Mouse (Mus musculus) hematopoietic stem cell, adult 5-6 weeks (primary cell): ENCODE results near the gene Lpp. TPM values are rescaled to one million over a fixed set of nuclear protein-coding genes. Genes with fewer than 3 reads are reported as not detected.
A peak's percentile ranks its signal among the peaks of the same experiment; 100 is the strongest.

ENCODE experiments used
- ATAC-seq, 2 experiments: fragments of 125-278 bp in 1 of 2; replicated peaks in 1 of 2; 2 replicates each; pipeline ENCODE4 v1.8.0; 2016 to 2017; ENCODE audit warnings: inconsistent platforms in 2 of 2, mild to moderate bottlenecking in 2 of 2, moderate number of reproducible peaks in 2 of 2, low read depth in 1 of 2, moderate TSS enrichment in 1 of 2; ENCODE audit not compliant: low FRiP score in 2 of 2, poor library complexity in 2 of 2, severe bottlenecking in 2 of 2, insufficient read depth in 1 of 2, low TSS enrichment in 1 of 2
- total RNA-seq: library from RNA; stranded (forward); fragments of 172-1452, 232-1000 nt; gene quantifications from 2 replicates; pipeline ENCODE4 v1.2.3, GENCODE M21; 2017

Lpp gene
- total RNA-seq, 1 experiment from 2014 or later: 10.6 TPM

DNA sequence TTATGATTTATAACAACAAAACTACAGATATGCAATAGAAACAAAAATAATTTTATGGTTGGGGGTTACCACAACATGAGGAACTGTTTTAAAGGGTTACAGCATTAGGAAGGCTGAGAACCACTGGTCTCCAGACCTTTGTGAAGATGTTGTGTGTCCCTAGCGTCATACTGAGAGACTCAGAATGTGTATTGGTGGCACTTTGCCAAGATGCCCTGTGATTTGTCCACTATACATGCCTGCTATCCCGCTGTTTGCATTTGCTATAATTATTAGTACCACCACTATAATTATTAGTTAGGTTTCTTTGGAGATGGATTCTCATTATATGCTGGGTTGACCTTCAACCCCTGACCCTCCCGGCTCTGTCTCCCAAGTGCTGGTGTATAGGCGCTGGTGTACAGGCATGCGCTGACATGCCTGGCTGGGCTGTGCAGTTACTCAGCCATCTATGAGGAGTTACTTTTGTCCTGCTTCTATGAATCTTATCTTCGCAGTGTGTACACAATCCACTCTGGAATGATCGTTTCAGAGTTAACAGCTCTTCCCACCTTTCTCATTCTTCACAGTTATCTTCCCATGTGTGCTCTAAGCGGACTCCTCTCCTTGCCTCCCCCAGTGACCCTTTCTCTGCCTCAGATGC is 82.1 kb downstream of the Lpp start:
- no peak for ATAC-seq

DNA sequence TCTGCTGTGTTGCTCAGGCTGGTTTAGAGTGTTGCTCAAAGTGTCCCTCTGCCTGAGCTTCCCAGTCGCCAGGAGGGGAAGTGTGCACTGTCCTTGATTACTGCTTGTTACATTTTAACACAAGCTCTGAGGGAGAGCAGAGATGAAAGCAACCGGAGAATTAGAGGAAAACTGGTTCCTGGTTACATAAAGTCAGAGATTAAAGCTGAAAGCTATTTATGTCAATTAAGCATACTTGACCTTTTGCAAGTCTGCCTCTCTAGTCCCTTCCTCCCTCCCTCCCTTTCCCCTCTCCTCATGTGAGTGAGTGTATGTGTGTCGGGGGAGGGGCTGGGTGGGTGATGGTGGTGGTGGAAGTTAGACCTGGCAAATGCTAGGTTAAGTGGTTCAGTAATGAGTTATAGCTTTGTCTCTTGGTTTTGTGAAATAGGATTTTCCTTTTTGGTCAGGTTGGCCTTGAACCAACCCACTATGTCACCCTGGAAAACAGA is 83.6 kb downstream of the Lpp start:
- ATAC-seq: no peak

DNA sequence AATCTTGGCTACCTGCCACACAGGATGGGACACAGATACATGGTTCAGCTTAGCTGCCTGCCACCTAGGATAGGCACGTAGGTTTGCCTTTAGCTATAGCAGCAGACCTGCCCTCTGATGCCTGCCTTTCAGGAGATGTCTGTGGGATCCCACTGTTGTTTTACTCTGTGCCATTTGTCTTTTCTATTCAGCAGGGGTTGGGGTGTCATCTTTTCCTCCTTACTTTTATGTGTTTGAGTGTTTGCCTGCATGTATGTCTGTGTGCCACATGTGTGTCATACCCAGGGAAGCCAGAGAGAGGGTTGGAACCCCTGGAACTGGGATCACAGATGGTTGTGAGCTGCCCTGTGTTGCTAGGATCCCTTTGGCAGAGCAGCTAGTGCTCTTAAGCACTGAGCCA is 84.7 kb downstream of the Lpp start:
- ATAC-seq: no peak

DNA sequence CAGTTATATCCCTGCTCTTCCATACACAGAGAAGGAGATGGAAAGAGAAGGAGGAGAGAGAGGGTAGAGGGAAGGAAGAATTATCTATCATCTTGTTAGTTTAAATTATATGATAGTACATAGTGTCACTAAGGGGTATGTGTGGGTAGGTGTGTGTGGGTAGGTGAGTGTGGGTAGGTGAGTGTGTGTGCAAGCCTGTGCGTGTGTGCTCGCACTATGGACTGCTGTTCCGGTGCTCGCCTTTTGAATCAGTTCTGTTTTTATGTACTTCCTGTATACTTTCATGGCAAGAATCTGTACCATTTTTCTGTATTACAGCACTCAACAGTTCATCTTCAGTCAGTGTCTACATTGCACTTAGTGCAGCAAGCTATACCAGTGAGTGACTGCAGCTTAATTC is 85.5 kb downstream of the Lpp start:
- no peak for ATAC-seq

DNA sequence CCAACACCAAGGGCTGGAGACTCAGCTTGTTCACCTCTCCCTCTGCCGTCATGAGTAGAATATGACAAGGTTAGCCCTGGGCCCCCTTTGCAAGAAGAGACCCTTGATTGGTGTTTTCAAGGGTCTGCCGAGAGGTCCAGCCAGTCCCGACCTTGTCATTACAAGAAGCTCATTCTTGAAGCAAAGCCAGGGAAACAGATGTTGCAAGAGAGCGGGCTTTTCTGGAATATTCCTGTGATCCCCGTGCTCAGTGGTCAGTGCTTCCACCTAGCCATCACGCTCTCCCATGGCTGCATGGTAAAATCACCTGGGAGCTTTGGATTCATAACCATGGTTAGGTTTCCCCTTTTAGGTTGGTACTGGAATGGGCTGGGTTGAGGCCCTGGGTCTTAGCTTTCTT is 89.3 kb downstream of the Lpp start:
- no peak for ATAC-seq

DNA sequence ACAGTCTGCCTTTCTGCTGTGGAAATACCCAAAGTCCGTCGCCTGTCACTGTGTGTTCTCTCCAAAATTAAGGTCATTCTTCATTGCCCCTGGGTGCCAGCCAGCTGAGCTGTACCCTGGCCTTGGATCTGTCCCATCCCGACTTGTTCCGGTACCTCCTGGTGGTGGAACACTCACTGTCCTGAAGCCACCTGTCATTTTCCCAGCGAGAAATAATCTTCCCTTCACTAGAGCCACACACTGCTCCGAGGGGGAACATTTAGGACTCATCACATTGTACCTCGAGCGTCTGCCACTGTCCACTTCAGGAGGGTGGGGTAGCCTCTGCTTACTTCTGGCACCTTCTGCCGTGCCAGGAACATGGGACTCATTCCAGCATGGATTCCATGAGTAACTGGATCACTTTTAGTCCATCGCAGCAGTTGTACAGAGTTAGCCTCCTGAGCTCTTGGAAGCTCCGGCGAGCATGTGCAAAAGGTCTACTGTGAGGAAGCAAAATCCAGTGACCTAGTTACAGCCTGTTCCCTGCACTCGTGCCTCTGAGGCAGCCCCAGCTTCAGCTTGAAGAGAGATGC is 90.3 kb downstream of the Lpp start:
- no peak for ATAC-seq

DNA sequence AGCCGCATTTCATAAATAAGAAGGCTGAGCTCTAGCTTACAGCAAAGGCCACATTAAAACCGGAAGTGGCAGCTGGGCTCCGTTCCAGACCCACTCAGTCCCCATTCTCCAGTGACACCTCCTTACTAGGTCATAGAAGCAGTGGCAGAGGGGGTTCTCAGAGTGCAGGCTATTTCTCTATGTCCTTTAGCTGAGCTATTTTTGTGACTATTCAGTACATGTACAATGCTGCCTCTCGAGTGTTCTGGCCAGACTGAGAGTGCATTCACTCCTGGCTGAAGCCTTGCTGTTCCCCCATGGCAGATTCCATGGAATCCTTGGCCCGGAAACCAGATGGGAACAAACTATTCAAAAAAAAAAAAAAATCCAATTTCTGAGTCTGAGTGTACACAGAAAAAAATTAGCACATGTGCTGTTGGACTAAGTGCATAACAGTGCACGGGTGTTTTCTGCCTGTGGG is 94.5 kb downstream of the Lpp start:
- peak; percentile 51 to 53; a peak in 3 of 4 replicates for ATAC-seq

DNA sequence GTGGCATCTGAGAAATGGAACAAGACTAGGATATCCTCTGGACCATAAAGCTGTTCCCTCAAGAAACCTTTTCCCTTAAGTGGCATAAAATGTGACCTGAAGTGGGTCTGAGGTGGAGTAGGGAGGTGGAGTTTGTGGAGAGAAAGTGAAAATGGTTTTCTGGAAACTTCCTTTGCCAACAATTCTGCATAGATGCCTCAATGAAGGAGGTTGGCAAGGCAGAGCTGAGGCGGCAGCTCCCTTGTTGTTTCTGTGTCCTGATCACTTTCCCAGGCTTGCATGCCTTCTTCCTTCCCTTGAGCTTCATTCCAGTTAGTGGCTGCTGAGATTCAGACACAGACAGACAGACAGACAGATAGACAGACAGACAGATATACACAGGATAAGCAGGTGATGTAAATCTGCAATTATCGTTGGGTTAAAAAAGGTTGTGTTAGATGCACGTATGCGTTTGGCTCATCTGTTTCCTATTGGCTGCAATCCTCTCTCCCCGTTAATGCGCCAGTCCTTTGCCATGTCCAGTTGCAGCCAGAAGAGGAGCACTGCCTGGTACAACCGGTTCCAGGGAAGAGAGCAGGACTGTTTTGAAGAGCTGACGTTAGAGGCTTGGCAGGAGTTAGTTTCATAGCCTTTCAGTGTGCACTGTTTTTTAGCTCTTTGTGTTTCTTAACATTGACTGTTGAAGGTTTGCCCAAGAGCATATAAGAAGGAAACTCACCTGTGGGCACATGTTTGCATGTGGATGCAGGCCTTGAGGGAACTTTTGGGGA is 96.4 kb downstream of the Lpp start:
- no peak for ATAC-seq

DNA sequence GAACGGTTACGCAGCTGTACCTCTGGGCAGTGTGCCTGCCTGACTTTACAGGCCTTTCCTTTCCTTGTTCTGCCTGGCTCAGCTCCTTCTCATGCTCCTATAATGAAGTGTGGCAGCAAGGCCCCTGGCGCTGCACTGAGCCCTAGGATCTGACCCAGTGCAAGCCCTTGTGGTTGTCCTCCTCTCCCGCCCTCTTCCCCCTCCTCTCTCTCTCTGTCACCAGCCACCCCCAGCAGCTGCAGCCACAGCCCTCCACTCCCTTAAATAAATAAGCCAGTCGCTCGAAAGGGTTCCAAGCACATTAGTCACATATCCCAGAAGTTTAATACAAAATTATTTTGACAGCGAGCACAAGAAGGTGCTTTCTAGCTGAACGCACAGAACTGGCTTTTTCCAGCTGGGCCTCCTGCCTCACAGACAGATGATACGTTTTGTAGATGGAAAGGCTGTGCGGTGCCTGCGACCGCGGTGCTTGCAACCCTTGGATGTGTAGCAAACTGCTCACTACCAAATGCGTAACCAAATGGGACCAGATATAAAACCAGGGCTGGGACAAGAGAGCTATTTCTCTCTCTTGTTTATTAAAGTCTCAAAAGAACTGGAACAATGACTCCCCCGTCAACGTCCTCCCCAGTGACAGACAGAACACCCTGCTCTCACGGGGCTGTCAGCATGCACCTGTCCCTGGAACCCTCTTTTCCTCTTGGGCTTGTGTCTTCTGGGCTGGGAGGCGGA is 97.6 kb downstream of the Lpp start:
- 0 out of 4 replicates have a peak, but pooled peaks of 1 of the 2 experiments have one; percentile 42 for ATAC-seq

DNA sequence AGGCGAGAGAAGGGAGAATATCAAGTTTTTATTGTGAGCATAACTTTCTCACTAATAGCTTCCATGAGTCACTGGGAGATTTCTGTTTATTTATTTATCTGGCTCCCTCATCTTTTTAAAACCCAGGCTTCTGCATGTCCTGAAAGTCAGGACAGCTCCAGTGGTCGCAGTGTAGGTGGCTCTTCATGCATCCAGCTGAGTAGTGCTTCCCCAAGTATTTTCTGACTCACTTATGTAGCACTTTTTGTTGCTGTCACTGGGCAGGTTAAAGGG is 98.1 kb downstream of the Lpp start:
- no peak for ATAC-seq

DNA sequence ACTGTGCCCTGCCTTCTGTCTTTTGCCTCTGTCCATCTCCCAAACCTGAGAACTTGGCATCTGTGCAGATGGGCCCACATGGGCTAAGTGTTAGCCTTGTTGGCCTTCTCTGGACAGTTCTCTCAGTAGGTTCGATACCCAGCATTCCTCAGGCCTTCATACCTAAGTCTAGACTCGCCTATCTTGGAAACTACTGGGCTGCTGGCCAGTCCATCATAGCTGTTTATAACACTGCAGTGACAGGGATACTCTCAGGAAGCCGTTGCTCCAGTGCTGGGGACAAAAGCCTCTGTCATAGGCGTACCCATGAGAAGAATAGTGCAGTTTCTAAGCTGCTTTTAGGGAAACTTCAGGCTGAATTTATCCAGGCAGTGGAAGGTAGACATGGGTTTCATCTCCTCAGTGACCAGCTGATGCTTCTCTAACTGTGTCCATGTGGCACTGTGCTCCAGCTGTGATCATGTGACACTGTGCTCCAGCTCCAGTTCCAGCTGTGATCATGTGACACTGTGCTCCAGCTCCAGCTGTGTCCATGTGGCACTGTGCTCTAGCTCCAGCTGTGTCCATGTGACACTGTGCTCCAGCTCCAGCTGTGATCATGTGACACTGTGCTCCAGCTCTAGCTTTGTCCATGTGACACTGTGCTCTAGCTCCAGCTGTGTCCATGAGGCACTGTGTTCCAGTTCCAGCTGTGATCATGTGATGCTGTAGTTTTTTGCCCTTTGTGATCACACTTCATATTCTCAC is 99.1 kb downstream of the Lpp start:
- no peak for ATAC-seq

DNA sequence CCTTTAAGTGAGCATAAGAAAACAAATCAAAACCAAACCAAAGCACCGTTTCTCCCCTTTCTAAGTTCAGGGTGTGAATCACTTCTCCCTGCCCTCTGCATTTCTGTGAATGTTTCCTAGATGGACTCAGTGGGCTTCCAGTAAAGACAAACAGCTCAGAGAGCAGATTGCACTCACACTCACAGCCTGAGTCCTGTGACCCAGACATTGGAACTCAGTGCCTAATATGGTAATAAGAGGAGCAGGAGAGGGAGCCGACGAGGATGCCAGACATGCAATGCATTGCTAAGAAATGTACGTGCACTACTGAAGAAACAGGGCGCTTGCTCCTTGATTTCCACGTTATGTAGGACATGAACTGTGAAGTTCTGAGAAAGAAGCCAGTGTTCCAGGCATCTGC is 101.2 kb downstream of the Lpp start:
- ATAC-seq: no peak

DNA sequence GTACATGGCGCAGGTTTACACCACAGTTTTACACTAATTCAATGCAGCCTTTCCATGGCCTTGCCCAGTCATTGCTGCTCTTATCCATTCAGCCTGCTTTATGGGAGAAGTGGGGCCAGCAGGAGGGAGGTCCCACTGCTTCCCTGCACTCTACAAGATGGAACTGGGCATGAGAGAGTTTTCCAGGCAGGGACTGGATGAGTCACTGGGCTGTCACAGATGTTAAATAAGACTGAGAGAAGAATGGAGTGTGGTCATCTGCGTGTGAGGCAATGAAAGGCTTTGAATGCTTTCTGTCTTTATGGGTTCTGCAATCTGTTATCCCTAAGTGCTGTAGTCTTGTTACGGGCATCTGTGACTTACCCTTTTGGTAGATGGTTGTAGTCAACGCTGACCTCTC is 102.2 kb downstream of the Lpp start:
- no peak for ATAC-seq

DNA sequence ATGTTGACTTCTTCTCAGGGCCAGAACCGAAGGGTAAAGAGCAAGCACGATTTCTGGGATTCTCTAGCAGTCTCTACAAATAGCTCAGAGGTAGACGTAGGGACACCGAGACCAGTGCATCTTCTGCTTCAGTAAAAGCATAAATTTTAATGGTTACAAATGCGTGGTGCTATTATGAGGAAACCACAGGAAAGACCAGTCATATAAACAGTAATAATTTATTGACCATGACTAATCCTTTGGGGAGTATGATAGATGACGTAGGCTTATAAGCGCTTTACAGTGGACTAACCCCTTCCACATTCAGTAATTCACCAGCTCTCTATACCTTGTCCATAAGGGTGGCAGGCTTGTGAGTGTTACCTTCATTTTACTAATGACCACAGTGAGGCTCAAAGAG is 103.3 kb downstream of the Lpp start:
- no peak for ATAC-seq

DNA sequence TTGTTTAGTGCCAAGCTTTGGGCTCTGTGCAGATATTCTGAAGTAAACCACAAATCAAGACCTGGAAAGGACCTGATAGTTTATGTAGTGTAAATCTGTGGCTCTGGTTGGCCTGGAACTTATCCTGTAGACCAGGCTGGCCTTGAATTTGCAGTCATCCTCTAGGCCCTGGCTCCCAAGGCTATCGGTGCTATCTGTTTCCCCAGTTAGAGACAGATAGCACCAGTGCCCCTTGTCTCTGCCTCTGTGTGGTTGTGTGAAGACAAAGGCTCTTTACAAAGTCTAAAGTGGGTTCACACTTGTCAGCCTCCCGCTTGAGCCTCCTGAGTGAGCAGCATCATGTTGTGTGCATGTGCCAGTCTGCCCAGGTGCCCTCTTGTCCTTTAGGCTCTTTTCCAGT is 104.1 kb downstream of the Lpp start:
- no peak for ATAC-seq

DNA sequence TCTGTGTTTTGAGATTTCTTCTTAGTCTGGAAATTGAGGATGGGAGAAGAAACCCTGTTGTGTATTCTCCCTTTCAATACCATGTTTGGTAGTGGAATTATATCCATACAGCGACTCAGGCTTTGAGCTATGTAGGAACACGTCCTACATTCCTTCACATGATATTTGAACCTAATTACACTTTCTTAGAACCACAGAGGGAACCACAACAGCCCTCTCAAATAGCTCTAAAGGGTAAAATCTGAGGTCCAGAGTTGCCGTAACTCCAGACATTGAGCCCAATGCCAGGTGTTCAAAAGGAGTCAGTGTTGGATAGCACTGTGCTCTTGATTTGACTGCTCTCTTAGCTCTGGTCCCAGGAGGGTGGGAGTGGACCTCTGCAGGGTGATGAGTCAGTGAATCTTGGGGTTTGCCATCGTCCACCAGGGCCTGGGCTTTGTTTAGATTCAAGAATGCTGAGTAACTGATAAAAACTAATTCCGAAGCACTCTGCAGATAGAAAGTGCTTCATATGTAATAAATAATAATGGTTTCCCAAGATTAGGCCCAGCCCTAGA is 104.9 kb downstream of the Lpp start:
- ATAC-seq: no peak

DNA sequence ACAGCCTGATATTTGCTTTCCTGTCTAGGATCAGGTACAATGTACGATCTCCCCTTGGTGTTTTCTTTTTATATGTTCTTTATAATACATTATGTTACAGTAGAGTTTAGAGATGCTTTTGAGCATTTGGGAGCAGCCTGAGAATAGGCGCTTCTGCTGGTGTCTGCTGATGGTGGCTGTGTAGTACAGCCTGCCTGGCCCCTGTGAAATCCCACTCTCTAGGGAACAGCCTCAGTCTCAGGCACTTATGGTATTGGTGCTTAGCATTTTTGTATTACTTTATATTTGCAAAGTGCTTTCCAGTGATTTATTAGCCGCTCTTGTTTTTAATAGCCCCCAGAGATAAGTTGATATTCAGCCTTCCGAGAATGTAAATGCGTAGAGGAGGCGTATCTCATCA is 107.9 kb downstream of the Lpp start:
- no peak for ATAC-seq
